Mouse (Mus musculus) liver, embryonic 13.5 days (tissue): ENCODE results near the gene Hoxb5. TPM values are rescaled to one million over a fixed set of nuclear protein-coding genes. Genes with fewer than 3 reads are reported as not detected.

Experiments used
- ATAC-seq: fragments of 200-750 bp; cut with Nextera tagmentation; 2 replicates; pipeline ENCODE4 v1.8.0; 2017; ENCODE audit warnings: low read depth, mild to moderate bottlenecking, moderate number of reproducible peaks, moderate library complexity
- DNase-seq: peaks from one replicate; pipeline ENCODE4 v3.0.0; 2022
- H3K27ac ChIP-seq: fragments of 300-500 bp; sonication (generic); 2 replicates; pipeline ENCODE4 v1.5.1; 2015; ENCODE audit warnings: moderate library complexity, mild to moderate bottlenecking, inconsistent platforms
- H3K27me3 ChIP-seq: fragments of 300-500 bp; sonication (generic); 2 replicates; pipeline ENCODE4 v1.6.1; 2015; ENCODE audit warnings: mild to moderate bottlenecking, inconsistent platforms
- H3K36me3 ChIP-seq: fragments of 300-500 bp; sonication (generic); 2 replicates; pipeline ENCODE4 v1.6.1; 2015; ENCODE audit warnings: mild to moderate bottlenecking, inconsistent platforms
- H3K4me1 ChIP-seq: fragments of 300-500 bp; sonication (generic); replicated peaks from 2 replicates; pipeline ENCODE4 v1.6.1; 2015; ENCODE audit warnings: inconsistent platforms
- H3K4me2 ChIP-seq: fragments of 300-500 bp; sonication (generic); 2 replicates; pipeline ENCODE4 v1.6.1; 2015; ENCODE audit warnings: inconsistent platforms, mild to moderate bottlenecking, moderate library complexity
- H3K4me3 ChIP-seq: fragments of 300-500 bp; sonication (generic); replicated peaks from 2 replicates; pipeline ENCODE4 v1.5.1; 2015; ENCODE audit warnings: mild to moderate bottlenecking, inconsistent platforms
- H3K9ac ChIP-seq: fragments of 300-500 bp; sonication (generic); 2 replicates; pipeline ENCODE4 v1.6.1; 2015; ENCODE audit warnings: mild to moderate bottlenecking, inconsistent platforms
- H3K9me3 ChIP-seq: fragments of 300-500 bp; sonication (generic); replicated peaks from 2 replicates; pipeline ENCODE4 v1.6.1; 2016; ENCODE audit warnings: inconsistent platforms
- WGBS: fragments of 180-500 bp; shearing (Covaris S2); methylation state at CpG from one replicate; pipeline ENCODE4 v1.1.7; 2015; ENCODE audit not compliant: insufficient replicate concordance; 5-methylcytosine and 5-hydroxymethylcytosine counted together
- polyA plus RNA-seq: library from polyadenylated mRNA; unstranded; fragments of >200 nt; fragmentation: Nextera tagmentation; extraction: Ambion mirVana; gene quantifications from 2 replicates; pipeline ENCODE4 v1.2.1, GENCODE M21; 2015

Gene Hoxb5
- polyA plus RNA-seq, 1 experiment from 2014 or later = 0.44 TPM

DNA sequence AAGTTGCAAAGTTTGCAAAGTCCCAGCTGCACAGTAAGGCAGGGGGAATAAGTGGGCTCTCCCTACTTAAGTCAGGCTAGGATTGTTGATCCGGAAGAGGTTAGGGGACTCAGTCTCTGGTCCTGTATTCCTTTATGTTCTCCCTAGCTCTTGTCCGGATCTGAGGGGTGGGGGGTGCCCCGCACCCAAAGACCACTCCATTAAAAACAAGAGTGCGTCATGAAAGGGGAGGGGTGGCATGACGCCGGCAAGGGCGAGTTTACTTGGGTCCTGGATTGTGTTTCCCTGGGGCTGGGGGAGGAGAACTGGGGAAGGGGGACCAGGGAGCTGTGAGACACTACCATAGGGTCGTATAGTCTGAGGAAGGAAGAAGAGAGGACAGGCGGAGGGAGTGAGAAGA is 3.4 kb upstream of the Hoxb5 start:
- 2% methylated on average over 9 of the region's 9 CpGs for WGBS
- H3K4me1 ChIP-seq = peaks cover 4% of the 10 kb centered on the region; the same call in 1 of the 2 replicates
- H3K9me3 ChIP-seq = no peaks in the 10 kb centered on the region
- no peak for ATAC-seq
- DNase-seq = no peak
- no peak overlapping the region for H3K4me3 ChIP-seq
- H3K4me2 ChIP-seq = 0 out of 2 replicates have a peak overlapping the region, but pooled peaks have one; percentile 41
- H3K36me3 ChIP-seq = no peaks in the 10 kb centered on the region
- H3K9ac ChIP-seq = no peak overlapping the region
- H3K27ac ChIP-seq = no peak overlapping the region
- H3K27me3 ChIP-seq = peaks cover 100% of the 10 kb centered on the region

GRCm38 (mm10) chr11:96300354-96301063 is 2.6 kb upstream of the Hoxb5 start:
- H3K4me2 ChIP-seq = peak overlapping the region; percentile 23; the same call in 1 of the 2 replicates
- H3K4me3 ChIP-seq = 0 out of 2 replicates have a peak overlapping the region, but pooled peaks have one; percentile 3
- 2% methylated on average over 35 of the region's 35 CpGs for WGBS
- H3K36me3 ChIP-seq = no peaks in the 10 kb centered on the region
- DNase-seq (no peak), ATAC-seq (no peak)
- peaks cover 4% of the 10 kb centered on the region; the same call in 1 of the 2 replicates for H3K4me1 ChIP-seq
- H3K9me3 ChIP-seq = no peaks in the 10 kb centered on the region
- H3K27ac ChIP-seq = no peak overlapping the region
- peaks cover 100% of the 10 kb centered on the region for H3K27me3 ChIP-seq
- no peak overlapping the region for H3K9ac ChIP-seq

DNA sequence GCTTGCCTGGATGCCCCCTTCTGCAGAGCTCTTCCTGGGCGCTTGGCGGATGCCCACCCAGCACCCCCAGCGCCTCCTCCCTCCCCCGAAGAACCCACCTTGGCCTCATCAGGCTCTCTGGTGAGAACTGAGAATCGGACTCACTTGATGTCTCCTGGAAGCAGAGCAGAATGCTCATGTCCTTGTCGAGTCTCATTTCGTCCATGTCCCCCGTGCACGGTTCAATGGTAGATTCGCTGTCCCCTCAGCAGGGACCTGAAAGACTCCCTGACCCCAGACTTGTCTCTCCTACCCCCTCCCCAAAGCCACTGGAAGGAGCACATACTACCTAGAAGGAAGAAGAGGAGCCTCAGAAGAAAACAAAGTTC is 2.1 kb upstream of the Hoxb5 start:
- 22% methylated on average over 10 of the region's 10 CpGs for WGBS
- Histone ChIP-seq H3K9ac (no peak overlapping the region), H3K36me3 (no peaks in the 10 kb centered on the region), H3K4me2 (no peak overlapping the region), H3K4me1 (peaks cover 4% of the 10 kb centered on the region; the same call in 1 of the 2 replicates), H3K27ac (no peak overlapping the region), H3K9me3 (no peaks in the 10 kb centered on the region), H3K27me3 (peaks cover 100% of the 10 kb centered on the region), H3K4me3 (no peak overlapping the region)
- ATAC-seq = no peak
- DNase-seq = no peak

- Histone ChIP-seq H3K4me3 (no peak overlapping the region), H3K9ac (no peak overlapping the region), H3K4me2 (no peak overlapping the region), H3K4me1 (peaks cover 4% of the 10 kb centered on the region; the same call in 1 of the 2 replicates), H3K9me3 (no peaks in the 10 kb centered on the region), H3K36me3 (no peaks in the 10 kb centered on the region), H3K27ac (no peak overlapping the region), H3K27me3 (peaks cover 100% of the 10 kb centered on the region)
- 13% methylated on average over 15 of the region's 15 CpGs for WGBS
- DNase-seq (no peak), ATAC-seq (no peak)
Observed at GRCm38 (mm10) chr11:96301837-96302236, 1.3 kb upstream of the Hoxb5 start.

- Histone ChIP-seq H3K36me3 (no peaks in the 10 kb centered on the region), H3K27ac (no peak overlapping the region), H3K27me3 (peaks cover 100% of the 10 kb centered on the region), H3K4me2 (no peak overlapping the region), H3K4me1 (peaks cover 4% of the 10 kb centered on the region; the same call in 1 of the 2 replicates), H3K9me3 (no peaks in the 10 kb centered on the region), H3K4me3 (no peak overlapping the region), H3K9ac (no peak overlapping the region)
- no peak for ATAC-seq
- DNase-seq = no peak
- WGBS = 29% methylated on average over 23 of the region's 23 CpGs
Observed at GRCm38 (mm10) chr11:96302381-96303150, 570 bp upstream of the Hoxb5 start.

DNA sequence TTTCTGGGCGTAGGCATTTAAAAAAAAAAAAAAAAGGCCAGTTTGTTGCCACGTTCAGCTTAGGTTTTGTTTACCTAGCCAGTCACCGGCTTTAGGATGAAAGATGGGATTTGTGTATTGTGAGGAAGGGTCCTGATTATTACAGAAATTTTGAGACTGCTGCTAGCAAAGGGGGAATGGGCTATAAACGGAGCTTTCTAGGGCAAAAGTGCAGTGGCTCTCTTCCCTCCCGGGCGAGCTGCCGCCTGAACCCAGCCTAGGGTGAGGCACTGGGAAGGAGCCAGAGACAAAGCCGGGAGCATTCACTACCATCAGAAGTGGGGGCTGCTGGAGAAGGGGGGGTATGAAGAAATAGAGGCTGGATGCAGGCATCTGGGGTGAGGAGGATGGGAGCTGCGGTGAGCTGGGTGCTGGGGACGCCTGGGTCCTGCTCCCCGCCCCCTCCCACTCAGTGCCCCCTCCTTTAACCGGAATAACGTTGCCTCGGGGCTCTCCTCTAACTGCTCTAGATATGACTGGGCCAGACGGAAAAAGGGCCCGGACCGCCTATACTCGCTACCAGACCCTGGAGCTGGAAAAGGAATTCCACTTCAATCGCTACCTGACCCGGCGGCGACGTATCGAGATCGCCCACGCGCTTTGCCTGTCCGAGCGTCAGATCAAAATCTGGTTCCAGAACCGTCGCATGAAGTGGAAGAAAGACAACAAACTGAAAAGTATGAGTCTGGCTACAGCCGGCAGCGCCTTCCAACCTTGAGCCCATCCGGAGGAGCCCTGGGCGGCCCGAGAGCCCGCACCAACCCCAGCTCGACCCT is 1.5 kb downstream of the Hoxb5 start:
- no peak for ATAC-seq
- H3K9me3 ChIP-seq = no peaks in the 10 kb centered on the region
- H3K27ac ChIP-seq = no peak overlapping the region
- peaks cover 4% of the 10 kb centered on the region; the same call in 1 of the 2 replicates for H3K4me1 ChIP-seq
- H3K27me3 ChIP-seq = peaks cover 100% of the 10 kb centered on the region
- H3K9ac ChIP-seq = no peak overlapping the region
- no peaks in the 10 kb centered on the region for H3K36me3 ChIP-seq
- H3K4me2 ChIP-seq = peak overlapping the region; percentile 48
- peak overlapping the region; percentile 30 for H3K4me3 ChIP-seq
- WGBS = 5% methylated on average over 38 of the region's 38 CpGs
- no peak for DNase-seq

- peaks cover 100% of the 10 kb centered on the region for H3K27me3 ChIP-seq
- 52% methylated on average over 6 of the region's 6 CpGs for WGBS
- no peak overlapping the region for H3K4me3 ChIP-seq
- H3K4me1 ChIP-seq = peaks cover 8% of the 10 kb centered on the region; the same call in 1 of the 2 replicates
- DNase-seq (no peak), ATAC-seq (no peak)
- H3K9ac ChIP-seq = no peak overlapping the region
- H3K9me3 ChIP-seq = no peaks in the 10 kb centered on the region
- H3K36me3 ChIP-seq = no peaks in the 10 kb centered on the region
- H3K27ac ChIP-seq = no peak overlapping the region
- H3K4me2 ChIP-seq = no peak overlapping the region
Observed at GRCm38 (mm10) chr11:96305505-96306182, 2.5 kb downstream of the Hoxb5 start.

DNA sequence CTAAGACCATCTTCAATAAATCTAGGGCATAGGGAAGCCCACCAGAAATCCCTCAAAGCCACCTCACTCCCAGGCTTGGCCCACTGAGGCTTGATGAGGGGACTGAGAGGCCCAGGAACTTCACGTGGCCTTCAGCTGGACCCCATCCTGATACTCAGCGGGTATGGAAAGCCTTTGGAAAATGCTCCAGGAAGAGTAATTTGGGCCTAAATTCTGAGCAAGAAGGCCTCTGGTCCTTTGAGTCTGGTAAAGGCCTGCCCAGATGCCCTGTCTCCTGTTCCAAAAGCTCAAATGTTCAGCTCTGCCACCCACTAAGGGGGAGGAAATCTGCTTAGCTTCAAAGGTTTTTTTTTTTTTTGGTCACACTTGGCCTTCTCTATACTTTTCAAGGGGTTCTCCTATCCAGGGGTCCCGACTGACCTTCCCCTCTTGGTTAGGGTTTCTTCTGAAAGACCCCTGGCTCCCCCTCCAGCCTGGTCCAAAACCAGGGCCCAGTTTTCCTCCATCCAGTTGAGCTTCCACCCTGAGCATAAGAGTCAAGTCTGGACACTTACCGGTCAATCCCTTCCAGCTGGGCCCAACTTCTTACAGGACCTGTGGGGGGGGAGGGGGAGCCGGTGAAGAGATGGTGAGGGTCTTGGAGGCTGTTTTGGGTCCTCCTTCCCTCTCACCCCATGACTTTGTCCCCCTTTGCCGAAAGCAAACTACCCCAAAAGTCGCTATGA is 3.2 kb downstream of the Hoxb5 start:
- peaks cover 100% of the 10 kb centered on the region for H3K27me3 ChIP-seq
- H3K9me3 ChIP-seq = no peaks in the 10 kb centered on the region
- ATAC-seq = no peak
- no peak overlapping the region for H3K27ac ChIP-seq
- no peak for DNase-seq
- H3K4me1 ChIP-seq = peaks cover 11% of the 10 kb centered on the region
- no peak overlapping the region for H3K4me3 ChIP-seq
- H3K4me2 ChIP-seq = no peak overlapping the region
- WGBS = 50% methylated on average over 7 of the region's 7 CpGs
- H3K36me3 ChIP-seq = no peaks in the 10 kb centered on the region
- no peak overlapping the region for H3K9ac ChIP-seq

DNA sequence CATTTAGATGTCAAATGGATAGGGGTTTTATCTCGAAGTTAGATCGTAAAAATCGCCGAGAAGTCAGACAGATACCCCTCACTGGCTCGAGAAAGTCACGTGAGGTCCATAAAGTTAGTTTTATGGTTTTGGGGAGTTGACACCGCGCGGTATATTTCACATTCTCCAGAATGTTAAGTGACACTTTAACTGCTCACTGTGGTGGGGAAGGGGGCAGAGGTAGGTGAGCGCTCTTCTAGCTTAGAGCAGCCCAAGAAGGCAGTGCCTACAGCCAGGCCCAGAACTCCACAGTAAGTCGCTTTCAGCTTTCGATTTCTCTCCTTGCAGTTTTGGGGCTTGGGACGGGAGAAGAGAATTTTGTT is 3.8 kb downstream of the Hoxb5 start:
- ATAC-seq = no peak
- Histone ChIP-seq H3K4me1 (peaks cover 11% of the 10 kb centered on the region), H3K9ac (no peak overlapping the region), H3K4me3 (no peak overlapping the region), H3K9me3 (no peaks in the 10 kb centered on the region), H3K4me2 (no peak overlapping the region), H3K36me3 (no peaks in the 10 kb centered on the region), H3K27ac (no peak overlapping the region), H3K27me3 (peaks cover 100% of the 10 kb centered on the region)
- 23% methylated on average over 13 of the region's 13 CpGs for WGBS
- no peak for DNase-seq

- Histone ChIP-seq H3K4me1 (peaks cover 10% of the 10 kb centered on the region), H3K4me3 (no peak overlapping the region), H3K9ac (no peak overlapping the region), H3K36me3 (no peaks in the 10 kb centered on the region), H3K27me3 (peaks cover 100% of the 10 kb centered on the region), H3K27ac (no peak overlapping the region), H3K9me3 (no peaks in the 10 kb centered on the region), H3K4me2 (no peak overlapping the region)
- ATAC-seq (no peak), DNase-seq (no peak)
- 39% methylated on average over 4 of the region's 4 CpGs for WGBS
Observed at GRCm38 (mm10) chr11:96308763-96309162, 5.6 kb downstream of the Hoxb5 start.
